Mouse (Mus musculus) intestine, postnatal 0 days (tissue): ENCODE measurements around the gene Ripor1. TPM values are rescaled to one million over a fixed set of nuclear protein-coding genes. Genes with fewer than 3 reads are reported as not detected.

Experiments used
- ATAC-seq: fragments of 200-750 bp; cut with Nextera tagmentation; 2 replicates; pipeline ENCODE4 v1.8.0; 2017; ENCODE audit warnings: mild to moderate bottlenecking, moderate TSS enrichment, moderate library complexity
- H3K27ac ChIP-seq: fragments of 300-500 bp; sonication (generic); 2 replicates; pipeline ENCODE4 v1.5.1; 2014; ENCODE audit warnings: mild to moderate bottlenecking, low read depth, low read length, moderate library complexity
- H3K27me3 ChIP-seq: fragments of 300-500 bp; sonication (generic); replicated peaks from 2 replicates; pipeline ENCODE4 v1.6.1; 2014; ENCODE audit warnings: low read length, mixed read lengths; ENCODE audit not compliant: control insufficient read depth, insufficient read depth
- H3K36me3 ChIP-seq: fragments of 300-500 bp; sonication (generic); 2 replicates; pipeline ENCODE4 v1.6.1; 2014; ENCODE audit warnings: mild to moderate bottlenecking, moderate library complexity; ENCODE audit not compliant: control insufficient read depth, insufficient read depth
- H3K4me1 ChIP-seq: fragments of 300-500 bp; sonication (generic); replicated peaks from 2 replicates; pipeline ENCODE4 v1.6.1; 2014; ENCODE audit warnings: antibody characterized with exemption, low read length, mixed read lengths; ENCODE audit not compliant: control insufficient read depth, insufficient read depth
- H3K4me2 ChIP-seq: fragments of 300-500 bp; sonication (generic); replicated peaks from 2 replicates; pipeline ENCODE4 v1.6.1; 2014; ENCODE audit warnings: low read depth, mild to moderate bottlenecking, moderate library complexity
- H3K4me3 ChIP-seq: fragments of 300-500 bp; sonication (generic); 2 replicates; pipeline ENCODE4 v1.5.1; 2014; ENCODE audit warnings: low read depth, low read length
- H3K9ac ChIP-seq: fragments of 300-500 bp; sonication (generic); 2 replicates; pipeline ENCODE4 v1.6.1; 2014; ENCODE audit warnings: mild to moderate bottlenecking, low read depth, low read length
- H3K9me3 ChIP-seq: fragments of 300-500 bp; sonication (generic); 2 replicates; pipeline ENCODE4 v1.6.1; 2016; ENCODE audit warnings: mixed run types; ENCODE audit not compliant: control insufficient read depth
- CTCF ChIP-seq: sonication (generic); IDR thresholded peaks from 2 replicates; pipeline ENCODE4 v1.5.1; 2016; ENCODE audit warnings: low read depth, mild to moderate bottlenecking, control low read depth, antibody characterized with exemption, moderate library complexity
- WGBS: fragments of 180-500 bp; shearing (Covaris S2); extraction: QIAGEN DNeasy Blood & Tissue Kit; methylation state at CpG from one replicate; pipeline ENCODE4 v1.1.7; 2014; 5-methylcytosine and 5-hydroxymethylcytosine counted together
- polyA plus RNA-seq: library from polyadenylated mRNA; unstranded; fragments of >200 nt; fragmentation: Nextera tagmentation; extraction: Ambion mirVana; gene quantifications from 2 replicates; pipeline ENCODE4 v1.2.1, GENCODE M21; 2015

Ripor1 gene
- polyA plus RNA-seq, 1 experiment from 2014 or later = 10.3 TPM

DNA sequence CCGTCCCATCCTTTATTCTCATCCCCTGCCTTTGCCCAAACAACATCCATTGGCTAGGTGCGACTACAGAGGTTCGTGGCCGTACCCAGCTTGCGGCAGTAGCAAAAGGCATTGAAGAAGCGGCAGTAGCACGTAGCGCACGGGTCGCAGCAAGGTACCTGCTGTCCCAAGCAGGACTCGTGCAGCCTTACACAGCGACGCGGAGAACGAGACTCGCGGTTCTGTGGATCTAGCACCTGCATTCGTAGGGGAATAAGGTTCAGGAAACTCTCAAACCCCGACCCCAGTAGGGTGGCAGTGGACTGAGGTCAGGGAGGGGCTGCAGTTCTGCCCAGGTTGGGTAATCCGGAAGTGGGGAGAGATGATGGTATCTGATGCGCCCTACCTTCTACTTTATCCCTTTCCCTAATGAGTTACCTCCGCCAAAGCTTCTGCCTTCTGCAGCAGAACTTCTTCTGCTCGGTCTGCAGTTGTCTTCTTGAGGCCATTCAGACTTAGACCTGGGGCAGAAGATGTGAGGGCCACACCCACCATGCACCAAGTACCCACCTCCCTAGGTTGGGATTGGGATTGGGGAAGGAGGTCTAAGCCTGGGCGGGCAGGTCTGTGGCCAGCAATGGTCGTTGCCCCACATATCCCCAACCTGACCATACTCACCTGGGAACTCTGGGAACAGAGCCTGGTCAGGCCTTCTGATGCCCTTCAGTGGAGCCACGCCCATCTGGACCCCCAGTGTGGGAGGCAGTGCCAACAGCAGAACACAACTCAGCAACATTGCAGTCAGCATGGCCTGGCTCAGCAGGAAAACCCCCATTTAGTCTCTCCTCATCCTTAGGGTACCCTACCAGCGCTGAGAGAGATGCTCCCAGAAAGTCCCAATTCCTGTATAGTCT is 38.1 kb upstream of the Ripor1 start:
- Histone ChIP-seq H3K4me1 (no peaks in the 10 kb centered on the region), H3K27ac (no peak overlapping the region), H3K4me3 (peak overlapping the region; percentile 89), H3K4me2 (peak overlapping the region; percentile 91), H3K36me3 (no peaks in the 10 kb centered on the region), H3K9ac (peak overlapping the region; percentile 86), H3K9me3 (no peaks in the 10 kb centered on the region), H3K27me3 (no peaks in the 10 kb centered on the region)
- no peak for ATAC-seq
- TF ChIP-seq CTCF = no peak
- WGBS = 23% methylated on average over 27 of the region's 27 CpGs

DNA sequence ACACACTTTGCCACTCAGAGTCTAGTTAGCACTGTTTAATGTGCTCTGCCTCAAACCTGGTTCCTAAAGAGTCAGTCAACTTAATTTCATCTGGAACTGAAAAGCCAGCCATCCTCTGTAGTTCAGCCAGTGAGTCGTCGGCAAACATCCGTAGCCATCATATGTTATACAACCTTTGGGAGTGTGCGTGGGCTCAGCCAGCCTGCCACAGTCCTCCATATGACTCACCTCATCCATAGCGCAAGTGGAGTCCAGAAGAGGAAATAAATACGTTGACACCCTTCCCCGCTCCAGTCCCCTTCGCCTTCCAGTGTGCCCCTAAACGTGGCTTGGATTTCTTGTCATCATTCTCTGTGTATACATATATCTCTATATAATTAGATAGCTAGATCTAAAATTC is 33.2 kb upstream of the Ripor1 start:
- Histone ChIP-seq H3K9ac (no peak overlapping the region), H3K27me3 (no peaks in the 10 kb centered on the region), H3K27ac (no peak overlapping the region), H3K36me3 (no peaks in the 10 kb centered on the region), H3K4me2 (no peak overlapping the region), H3K4me1 (no peaks in the 10 kb centered on the region), H3K9me3 (no peaks in the 10 kb centered on the region), H3K4me3 (no peak overlapping the region)
- no peak for TF ChIP-seq CTCF
- WGBS = 80% methylated on average over 9 of the region's 9 CpGs
- ATAC-seq = no peak

DNA sequence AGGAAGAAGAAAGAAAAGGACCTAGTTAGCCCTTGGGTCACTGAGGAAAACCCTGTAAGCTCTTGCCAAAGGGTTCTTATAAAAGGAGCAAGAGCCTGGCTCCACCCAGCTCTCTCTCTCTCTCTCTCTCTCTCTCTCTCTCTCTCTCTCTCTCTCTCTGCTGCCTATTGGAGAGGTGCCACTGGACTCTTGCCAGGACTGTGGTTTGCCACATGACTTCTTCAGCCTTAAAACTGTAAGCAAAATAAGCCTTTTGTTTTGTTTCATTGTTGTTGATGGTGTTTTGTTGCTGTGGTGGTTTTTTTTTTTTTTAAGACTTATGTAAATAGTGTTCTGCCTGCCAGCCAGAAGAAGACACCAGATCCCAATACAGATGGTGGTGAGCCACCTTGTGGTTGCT is 31.6 kb upstream of the Ripor1 start:
- Histone ChIP-seq H3K4me3 (no peak overlapping the region), H3K36me3 (no peaks in the 10 kb centered on the region), H3K9me3 (no peaks in the 10 kb centered on the region), H3K4me2 (no peak overlapping the region), H3K4me1 (no peaks in the 10 kb centered on the region), H3K9ac (no peak overlapping the region), H3K27ac (no peak overlapping the region), H3K27me3 (no peaks in the 10 kb centered on the region)
- TF ChIP-seq CTCF = no peak
- ATAC-seq = no peak

DNA sequence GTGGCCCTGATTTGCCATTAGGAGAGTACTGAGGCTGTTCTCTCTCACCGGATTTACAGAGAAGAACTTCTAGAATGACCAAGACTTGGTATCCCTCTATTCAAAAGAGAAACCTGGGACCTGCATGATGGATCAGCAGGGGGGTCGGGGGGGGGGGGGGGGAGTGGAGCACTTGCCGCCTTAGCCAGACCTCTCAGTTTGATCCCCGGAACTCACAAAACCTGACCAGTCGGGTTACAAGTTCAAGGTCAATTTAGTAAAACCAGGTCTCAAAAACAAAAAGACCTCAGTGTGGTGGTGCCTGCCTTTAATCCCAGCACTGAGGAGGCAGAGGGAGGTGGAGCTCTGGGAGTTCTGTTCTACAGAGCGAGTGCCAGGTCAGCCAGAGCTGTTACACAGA is 30.3 kb upstream of the Ripor1 start:
- Histone ChIP-seq H3K9ac (no peak overlapping the region), H3K27me3 (no peaks in the 10 kb centered on the region), H3K4me1 (no peaks in the 10 kb centered on the region), H3K4me2 (no peak overlapping the region), H3K36me3 (no peaks in the 10 kb centered on the region), H3K4me3 (no peak overlapping the region), H3K9me3 (no peaks in the 10 kb centered on the region), H3K27ac (no peak overlapping the region)
- ATAC-seq = no peak
- no peak for TF ChIP-seq CTCF
- 45% methylated on average over 6 of the region's 6 CpGs for WGBS

DNA sequence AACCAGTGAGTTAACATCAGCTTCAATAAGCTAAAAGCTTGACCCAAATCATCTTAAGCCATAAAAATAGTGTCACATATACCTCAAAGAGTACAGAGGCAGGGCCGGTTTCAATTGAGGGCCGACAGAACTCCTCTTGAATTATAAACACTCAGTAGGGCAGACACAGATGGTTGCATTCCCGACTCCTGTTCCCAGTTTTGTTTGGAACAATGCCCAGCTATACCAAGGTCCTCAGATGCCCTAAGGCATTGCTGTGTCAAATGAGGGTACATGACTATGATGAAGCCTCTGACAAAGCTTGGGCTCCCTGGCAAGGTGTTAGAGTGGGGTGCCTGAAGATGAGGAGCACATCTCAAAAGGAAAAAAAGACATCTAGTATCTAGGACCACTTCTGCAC is 29.5 kb upstream of the Ripor1 start:
- H3K9ac ChIP-seq = no peak overlapping the region
- 63% methylated on average over 3 of the region's 3 CpGs for WGBS
- no peak for ATAC-seq
- H3K4me1 ChIP-seq = no peaks in the 10 kb centered on the region
- TF ChIP-seq CTCF = no peak
- no peaks in the 10 kb centered on the region for H3K27me3 ChIP-seq
- H3K4me2 ChIP-seq = no peak overlapping the region
- H3K9me3 ChIP-seq = no peaks in the 10 kb centered on the region
- no peak overlapping the region for H3K4me3 ChIP-seq
- H3K36me3 ChIP-seq = no peaks in the 10 kb centered on the region
- no peak overlapping the region for H3K27ac ChIP-seq

DNA sequence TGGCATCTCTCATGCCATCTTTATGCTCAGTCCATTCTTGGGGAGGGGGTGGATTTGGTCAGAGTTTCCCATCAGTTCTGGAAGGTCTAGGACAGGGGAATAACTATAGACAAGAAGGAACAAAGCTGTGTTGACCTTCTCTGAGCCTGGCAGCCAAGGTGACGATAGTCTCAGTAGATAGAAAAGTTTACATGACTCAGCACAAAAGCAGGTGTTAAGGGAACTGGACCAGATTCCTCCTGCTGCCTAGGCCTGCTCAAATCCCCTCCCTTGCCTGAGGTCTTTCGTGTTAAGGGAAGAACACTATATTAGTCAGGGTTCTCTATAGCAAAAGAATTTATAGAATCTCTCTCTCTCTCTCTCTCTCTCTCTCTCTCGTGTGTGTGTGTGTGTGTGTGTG is 25.3 kb upstream of the Ripor1 start:
- no peaks in the 10 kb centered on the region for H3K27me3 ChIP-seq
- no peaks in the 10 kb centered on the region for H3K36me3 ChIP-seq
- H3K9ac ChIP-seq = no peak overlapping the region
- no peak overlapping the region for H3K4me3 ChIP-seq
- H3K4me2 ChIP-seq = no peak overlapping the region
- no peak for ATAC-seq
- H3K9me3 ChIP-seq = no peaks in the 10 kb centered on the region
- H3K27ac ChIP-seq = no peak overlapping the region
- 43% methylated on average over 3 of the region's 3 CpGs for WGBS
- TF ChIP-seq CTCF = no peak
- no peaks in the 10 kb centered on the region for H3K4me1 ChIP-seq

DNA sequence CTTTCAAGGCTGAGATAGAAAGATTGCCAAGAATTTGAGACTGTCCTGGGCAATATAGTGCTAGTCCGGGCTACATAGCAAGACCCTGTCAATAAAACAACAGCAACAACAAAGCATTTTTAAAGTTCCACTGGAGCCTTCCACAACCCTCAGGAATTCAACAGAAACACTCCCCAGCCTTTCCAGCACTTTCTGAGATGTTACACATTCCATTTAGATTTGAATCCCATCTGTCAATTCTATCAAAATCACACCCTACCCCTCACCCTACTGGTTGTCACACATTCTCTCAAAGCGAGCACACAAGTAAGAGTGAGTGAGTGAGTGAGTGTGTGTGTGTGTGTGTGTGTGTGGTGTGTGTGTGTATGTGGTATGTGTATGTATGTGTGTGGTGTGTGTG is 12.6 kb upstream of the Ripor1 start:
- ATAC-seq = no peak
- no peaks in the 10 kb centered on the region for H3K27me3 ChIP-seq
- 0 out of 2 replicates have a peak, but pooled peaks cover 3% of the 10 kb centered on the region for H3K4me1 ChIP-seq
- no peak overlapping the region for H3K4me2 ChIP-seq
- TF ChIP-seq CTCF = no peak
- H3K27ac ChIP-seq = no peak overlapping the region
- no peak overlapping the region for H3K9ac ChIP-seq
- H3K4me3 ChIP-seq = no peak overlapping the region
- H3K9me3 ChIP-seq = no peaks in the 10 kb centered on the region
- no peaks in the 10 kb centered on the region for H3K36me3 ChIP-seq
- WGBS = 81% methylated on average over 2 of the region's 2 CpGs
